Mouse (Mus musculus): Measurements from ENCODE around the gene Rasal1. TPM values are rescaled to one million over a fixed set of nuclear protein-coding genes. Genes with fewer than 3 reads are reported as not detected.

Rasal1 gene
- total RNA-seq, 2 experiments from 2014 or later, result 0.12 to 0.67 TPM

- ATAC-seq (replicated peaks; ENCODE audit: poor library complexity), result no peak
Observed at GRCm38 (mm10) chr5:120690417-120690816, 41.8 kb downstream of the Rasal1 start.

- no peak for ATAC-seq (replicated peaks; ENCODE audit: poor library complexity)
Observed at GRCm38 (mm10) chr5:120692034-120692433, 43.4 kb downstream of the Rasal1 start.

GRCm38 (mm10) chr5:120693931-120694694, 45.5 kb downstream of the Rasal1 start:
- no peak for ATAC-seq (replicated peaks; ENCODE audit: poor library complexity)

GRCm38 (mm10) chr5:120694695-120695074, 46.1 kb downstream of the Rasal1 start:
- ATAC-seq (replicated peaks; ENCODE audit: poor library complexity), result no peak

- no peak for ATAC-seq (replicated peaks; ENCODE audit: poor library complexity)
Observed at GRCm38 (mm10) chr5:120696057-120696743, 47.6 kb downstream of the Rasal1 start.

GRCm38 (mm10) chr5:120696865-120697264, 48.3 kb downstream of the Rasal1 start:
- no peak for ATAC-seq (replicated peaks; ENCODE audit: poor library complexity)

GRCm38 (mm10) chr5:120698181-120698580, 49.6 kb downstream of the Rasal1 start:
- ATAC-seq (replicated peaks; ENCODE audit: poor library complexity), result no peak

GRCm38 (mm10) chr5:120698801-120699391, 50.3 kb downstream of the Rasal1 start:
- no peak for ATAC-seq (replicated peaks; ENCODE audit: poor library complexity)

- ATAC-seq (replicated peaks; ENCODE audit: poor library complexity), result no peak
Observed at GRCm38 (mm10) chr5:120700996-120701790, 52.6 kb downstream of the Rasal1 start.

GRCm38 (mm10) chr5:120702421-120702820, 53.8 kb downstream of the Rasal1 start:
- no peak for ATAC-seq (replicated peaks; ENCODE audit: poor library complexity)

- no peak for ATAC-seq (replicated peaks; ENCODE audit: poor library complexity)
Observed at GRCm38 (mm10) chr5:120702969-120703368, 54.4 kb downstream of the Rasal1 start.

GRCm38 (mm10) chr5:120703660-120704059, 55.0 kb downstream of the Rasal1 start:
- ATAC-seq (replicated peaks; ENCODE audit: poor library complexity), result no peak

GRCm38 (mm10) chr5:120704421-120704820, 55.8 kb downstream of the Rasal1 start:
- no peak for ATAC-seq (replicated peaks; ENCODE audit: poor library complexity)

GRCm38 (mm10) chr5:120706541-120706940, 57.9 kb downstream of the Rasal1 start:
- no peak for ATAC-seq (replicated peaks; ENCODE audit: poor library complexity)

- ATAC-seq (replicated peaks; ENCODE audit: poor library complexity), result no peak
Observed at GRCm38 (mm10) chr5:120706976-120707375, 58.4 kb downstream of the Rasal1 start.

- no peak for ATAC-seq (replicated peaks; ENCODE audit: poor library complexity)
Observed at GRCm38 (mm10) chr5:120710161-120710825, 61.7 kb downstream of the Rasal1 start.

- ATAC-seq (replicated peaks; ENCODE audit: poor library complexity), result no peak
Observed at GRCm38 (mm10) chr5:120710826-120711248, 62.2 kb downstream of the Rasal1 start.

- ATAC-seq (replicated peaks; ENCODE audit: poor library complexity), result no peak; the same call in 1 of the 2 replicates
Observed at GRCm38 (mm10) chr5:120711416-120711815, 62.8 kb downstream of the Rasal1 start.

GRCm38 (mm10) chr5:120711827-120712226, 63.2 kb downstream of the Rasal1 start, which contains the start of gene Dtx1:
Dtx1 (minus strand) TSS chr5:120711927.
- no peak for ATAC-seq (replicated peaks; ENCODE audit: poor library complexity)

- ATAC-seq (replicated peaks; ENCODE audit: poor library complexity), result no peak
Observed at GRCm38 (mm10) chr5:120712721-120713120, 64.1 kb downstream of the Rasal1 start.

All from megakaryocyte progenitor cell, adult 5-6 weeks (primary cell).